Mouse (Mus musculus): ENCODE measurements around the gene Amacr.

Amacr gene

DNA sequence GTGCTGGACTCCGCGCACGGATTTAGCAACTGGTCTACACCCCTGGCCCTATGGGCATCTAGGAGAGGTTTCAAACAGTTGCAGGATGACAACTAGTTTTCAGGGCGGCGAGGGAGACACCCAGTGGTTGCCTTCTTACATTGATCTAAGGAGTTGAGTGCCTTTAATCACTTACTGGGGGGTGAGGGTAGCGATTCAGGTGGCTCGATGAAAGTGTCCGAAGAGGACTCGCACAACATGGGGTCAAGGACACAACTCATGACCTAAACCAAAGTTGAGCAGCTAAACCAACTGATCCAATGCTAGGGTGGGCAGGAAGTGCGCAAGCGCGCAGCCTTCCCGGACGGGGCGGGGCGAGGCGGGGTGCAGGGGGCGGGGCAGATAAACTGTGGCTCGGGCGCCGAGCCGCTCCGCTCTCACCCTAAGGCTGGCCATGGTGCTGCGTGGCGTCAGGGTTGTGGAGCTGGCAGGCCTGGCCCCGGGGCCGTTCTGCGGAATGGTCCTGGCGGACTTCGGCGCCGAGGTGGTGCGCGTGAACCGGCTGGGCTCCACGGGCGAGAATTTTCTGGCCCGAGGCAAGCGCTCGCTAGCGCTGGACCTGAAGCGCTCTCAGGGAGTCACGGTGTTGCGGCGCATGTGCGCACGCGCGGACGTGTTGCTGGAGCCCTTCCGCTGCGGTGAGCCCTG is at the start of gene Amacr:
TSS of gene Amacr (plus strand) at position 380 of the 687 bp plus-strand sequence.
- TF ChIP-seq NANOG (IDR thresholded peaks at IDR 0.05; ENCODE audit: borderline replicate concordance, low read length) (peak; percentile 38; the same call in 1 of the 2 replicates), CTCF (conservative IDR thresholded peaks at IDR 0.05; ENCODE audit: low read length) (no peak), POU5F1 (IDR thresholded peaks at IDR 0.05; ENCODE audit: borderline replicate concordance, low read length) (no peak)
- H3K4me3 ChIP-seq (replicated peaks; ENCODE audit: low read length): peak within 1 kb of the TSS; percentile 91
- no peaks in the 10 kb centered on the region for H3K9me3 ChIP-seq (ENCODE audit: low read length)
- peaks cover 16% of the 10 kb centered on the region for H3K36me3 ChIP-seq (ENCODE audit: insufficient read depth, low read length)
- peaks cover 80% of the 10 kb centered on the region for H3K4me1 ChIP-seq (replicated peaks; ENCODE audit: low read depth, low read length)
- no peaks in the 10 kb centered on the region for H3K27me3 ChIP-seq (ENCODE audit: insufficient read depth, low read length)

DNA sequence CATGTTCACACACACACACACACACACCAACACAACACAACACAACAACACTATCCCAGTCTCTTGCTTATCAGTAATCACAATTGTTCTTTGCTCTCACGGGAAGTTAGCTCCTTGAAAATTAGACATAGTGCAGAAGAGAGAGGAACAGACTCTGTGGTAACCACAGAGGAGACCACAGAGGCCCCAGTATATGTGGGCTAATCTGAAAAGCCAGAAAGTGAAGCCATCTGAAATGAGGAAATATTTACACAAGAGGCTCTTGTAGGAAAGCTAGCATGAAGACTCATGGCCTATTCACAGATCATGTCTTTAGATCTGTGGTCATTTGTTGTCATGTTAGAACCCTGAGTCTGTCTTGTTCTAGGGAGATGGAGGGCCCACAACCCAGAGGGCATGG is 47.6 kb upstream of the Amacr start:
- Histone ChIP-seq H3K9me3 (ENCODE audit: low read length) (peaks cover 10% of the 10 kb centered on the region), H3K27me3 (ENCODE audit: insufficient read depth, low read length) (no peaks in the 10 kb centered on the region), H3K36me3 (ENCODE audit: insufficient read depth, low read length) (no peaks in the 10 kb centered on the region), H3K4me3 (replicated peaks; ENCODE audit: low read length) (no peak overlapping the region), H3K4me1 (replicated peaks; ENCODE audit: low read depth, low read length) (no peaks in the 10 kb centered on the region)
- no peak for TF ChIP-seq CTCF (conservative IDR thresholded peaks at IDR 0.05; ENCODE audit: low read length)
- TF ChIP-seq NANOG (IDR thresholded peaks at IDR 0.05; ENCODE audit: borderline replicate concordance, low read length): no peak
- TF ChIP-seq POU5F1 (IDR thresholded peaks at IDR 0.05; ENCODE audit: borderline replicate concordance, low read length): no peak

- H3K36me3 ChIP-seq (ENCODE audit: insufficient read depth, low read length): no peaks in the 10 kb centered on the region
- no peak for TF ChIP-seq POU5F1 (IDR thresholded peaks at IDR 0.05; ENCODE audit: borderline replicate concordance, low read length)
- TF ChIP-seq CTCF (conservative IDR thresholded peaks at IDR 0.05; ENCODE audit: low read length): no peak
- no peak for TF ChIP-seq NANOG (IDR thresholded peaks at IDR 0.05; ENCODE audit: borderline replicate concordance, low read length)
- H3K9me3 ChIP-seq (ENCODE audit: low read length): peaks cover 13% of the 10 kb centered on the region
- H3K4me3 ChIP-seq (replicated peaks; ENCODE audit: low read length): no peak overlapping the region
- no peaks in the 10 kb centered on the region for H3K27me3 ChIP-seq (ENCODE audit: insufficient read depth, low read length)
- H3K4me1 ChIP-seq (replicated peaks; ENCODE audit: low read depth, low read length): no peaks in the 10 kb centered on the region
Measured at GRCm38 (mm10) chr15:10940148-10941108, 41.1 kb upstream of the Amacr start.

- Histone ChIP-seq H3K27me3 (ENCODE audit: insufficient read depth, low read length) (no peaks in the 10 kb centered on the region), H3K4me3 (replicated peaks; ENCODE audit: low read length) (no peak overlapping the region), H3K4me1 (replicated peaks; ENCODE audit: low read depth, low read length) (no peaks in the 10 kb centered on the region), H3K36me3 (ENCODE audit: insufficient read depth, low read length) (no peaks in the 10 kb centered on the region), H3K9me3 (ENCODE audit: low read length) (peaks cover 10% of the 10 kb centered on the region)
- no peak for TF ChIP-seq CTCF (conservative IDR thresholded peaks at IDR 0.05; ENCODE audit: low read length)
Measured at GRCm38 (mm10) chr15:10941901-10942300, 39.7 kb upstream of the Amacr start.

GRCm38 (mm10) chr15:10947852-10948251 is 33.7 kb upstream of the Amacr start:
- Histone ChIP-seq H3K27me3 (ENCODE audit: insufficient read depth, low read length) (0 out of 2 replicates have a peak, but pooled peaks cover 5% of the 10 kb centered on the region), H3K4me3 (replicated peaks; ENCODE audit: low read length) (no peak overlapping the region), H3K9me3 (ENCODE audit: low read length) (no peaks in the 10 kb centered on the region), H3K36me3 (ENCODE audit: insufficient read depth, low read length) (no peaks in the 10 kb centered on the region), H3K4me1 (replicated peaks; ENCODE audit: low read depth, low read length) (peaks cover 24% of the 10 kb centered on the region)
- no peak for TF ChIP-seq POU5F1 (IDR thresholded peaks at IDR 0.05; ENCODE audit: borderline replicate concordance, low read length)
- no peak for TF ChIP-seq CTCF (conservative IDR thresholded peaks at IDR 0.05; ENCODE audit: low read length)
- TF ChIP-seq NANOG (IDR thresholded peaks at IDR 0.05; ENCODE audit: borderline replicate concordance, low read length): no peak

- no peak for TF ChIP-seq NANOG (IDR thresholded peaks at IDR 0.05; ENCODE audit: borderline replicate concordance, low read length)
- no peak for TF ChIP-seq CTCF (conservative IDR thresholded peaks at IDR 0.05; ENCODE audit: low read length)
- TF ChIP-seq POU5F1 (IDR thresholded peaks at IDR 0.05; ENCODE audit: borderline replicate concordance, low read length): no peak
- no peaks in the 10 kb centered on the region for H3K36me3 ChIP-seq (ENCODE audit: insufficient read depth, low read length)
- 0 out of 2 replicates have a peak, but pooled peaks cover 5% of the 10 kb centered on the region for H3K27me3 ChIP-seq (ENCODE audit: insufficient read depth, low read length)
- peaks cover 33% of the 10 kb centered on the region for H3K4me1 ChIP-seq (replicated peaks; ENCODE audit: low read depth, low read length)
- H3K4me3 ChIP-seq (replicated peaks; ENCODE audit: low read length): peak within 1 kb of the TSS; percentile 56
- no peaks in the 10 kb centered on the region for H3K9me3 ChIP-seq (ENCODE audit: low read length)
Measured at GRCm38 (mm10) chr15:10951951-10952759, 29.4 kb upstream of the Amacr start, which contains the start of gene C1qtnf3. TSS of gene C1qtnf3 (plus strand) at chr15:10952332.

- TF ChIP-seq NANOG (IDR thresholded peaks at IDR 0.05; ENCODE audit: borderline replicate concordance, low read length) (no peak), CTCF (conservative IDR thresholded peaks at IDR 0.05; ENCODE audit: low read length) (no peak), POU5F1 (IDR thresholded peaks at IDR 0.05; ENCODE audit: borderline replicate concordance, low read length) (no peak)
- Histone ChIP-seq H3K4me1 (replicated peaks; ENCODE audit: low read depth, low read length) (peaks cover 33% of the 10 kb centered on the region), H3K36me3 (ENCODE audit: insufficient read depth, low read length) (no peaks in the 10 kb centered on the region), H3K4me3 (replicated peaks; ENCODE audit: low read length) (0 out of 2 replicates have a peak overlapping the region, but pooled peaks have one; percentile 56), H3K9me3 (ENCODE audit: low read length) (no peaks in the 10 kb centered on the region), H3K27me3 (ENCODE audit: insufficient read depth, low read length) (0 out of 2 replicates have a peak, but pooled peaks cover 5% of the 10 kb centered on the region)
Measured at GRCm38 (mm10) chr15:10952760-10953305, 28.7 kb upstream of the Amacr start.

Data from E14TG2a.4 (cell line).